Mouse (Mus musculus): ENCODE measurements at regions not wholly inside any gene's neighbourhood (a gene's known extent, or its start where the extent isn't known, plus 50 kb on each side); places are given as distances from the start of the nearest gene placed in this dataset.

DNA sequence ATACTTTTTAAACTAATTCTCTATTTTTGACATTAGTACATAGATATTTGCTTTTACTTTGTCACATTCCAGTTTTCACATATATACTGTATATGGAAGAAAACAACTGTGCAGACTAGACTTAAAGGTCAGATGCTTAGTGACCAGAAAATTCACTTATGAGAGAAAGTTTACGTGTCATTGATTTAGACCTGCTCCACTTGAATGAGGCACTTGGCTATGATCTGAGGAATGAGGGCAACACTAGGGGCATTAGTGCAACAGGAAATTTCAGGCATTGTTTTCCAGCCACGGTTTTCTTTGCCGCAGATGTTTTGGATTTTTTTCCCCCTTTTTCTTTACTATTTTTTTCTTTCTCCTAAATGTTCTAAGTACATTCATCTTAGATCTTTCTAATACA lies 1244.1 kb upstream of the Prmt6 start:
- DNase-seq (ENCODE audit: low spot score): peak; percentile 71

DNA sequence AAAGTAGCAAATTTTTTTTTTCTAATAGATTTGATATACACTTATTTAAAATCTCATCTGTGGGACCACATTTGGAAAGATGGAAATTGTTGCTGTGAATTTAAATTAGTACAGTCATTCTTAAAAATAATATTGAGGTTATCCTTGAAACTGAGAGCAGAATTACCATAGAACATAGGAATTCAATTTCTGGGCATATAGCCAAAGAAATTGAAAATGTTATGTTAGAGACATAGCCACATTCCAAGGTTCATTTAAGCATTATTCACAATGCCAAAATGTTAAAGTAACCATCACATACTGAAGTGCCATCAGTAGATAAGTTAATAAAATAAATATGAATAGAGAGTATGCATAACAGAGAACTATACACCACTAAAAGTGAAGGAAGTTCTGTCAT lies 1238.8 kb upstream of the Prmt6 start:
- DNase-seq (ENCODE audit: low spot score): no peak

DNA sequence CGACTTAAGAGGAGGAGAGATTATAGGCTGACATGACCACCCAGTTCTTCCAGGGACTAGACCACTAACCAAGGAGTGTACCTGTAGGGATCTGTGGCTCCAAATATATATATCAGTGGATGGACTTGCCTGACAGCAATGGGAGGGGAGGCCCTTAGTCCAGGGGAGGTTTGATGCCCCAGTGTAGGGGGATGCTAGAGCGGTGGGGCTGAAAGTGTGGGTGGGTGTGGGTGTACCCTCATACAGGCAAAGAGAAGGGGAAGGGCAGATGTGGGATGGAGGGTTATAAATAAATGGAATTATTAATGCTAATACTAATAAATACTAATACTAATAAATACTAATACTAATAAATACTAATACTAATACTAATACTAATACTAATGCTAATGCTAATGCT lies 1237.6 kb upstream of the Prmt6 start:
- no peak for DNase-seq (ENCODE audit: low spot score)
